Comparison of ENCODE assay signal across 9 mouse cellular contexts in genomic region chr11:51032851-51033250, GRCm38 (mm10). TPM values are rescaled to one million over a fixed set of nuclear protein-coding genes. Genes with fewer than 3 reads are reported as not detected.
DNase-seq lines count a peak whose midpoint lies in the region; ATAC-seq and TF ChIP-seq lines count a peak whose summit lies in the region.
"Had no signal": no experiment of that assay in that cellular context is flagged by ENCODE, and none has a peak within 500 bp of the region (broad histone marks: within the 10 kb centered on the region; RNA-seq: fewer than 3 reads in every experiment).

No protein-coding gene starts in this region.

- no peaks in the 10 kb centered on the region for H3K27me3 ChIP-seq in intestine, embryonic 14.5 days (replicated peaks; ENCODE audit: control insufficient read depth, insufficient read depth, low read length)
- no peaks in the 10 kb centered on the region for H3K27me3 ChIP-seq in intestine, embryonic 15.5 days (replicated peaks)
- no peaks in the 10 kb centered on the region for H3K27me3 ChIP-seq in CH12.LX (replicated peaks)
- H3K27me3 ChIP-seq in embryonic facial prominence, embryonic 11.5 days (ENCODE audit: control insufficient read depth, insufficient read depth, low read length) = no peaks in the 10 kb centered on the region

- dilution Hi-C loops in CH12.LX (cut with MboI; ENCODE audit: extremely low pct_ligation_motif_present, extremely low pct_unique_long_range_greater_than_20kb, low sequenced_read_pairs) = no loop called here

- TF ChIP-seq RAD21 in CH12.LX (IDR thresholded peaks at IDR 0.05; ENCODE audit: low read depth, low read length) = no peak

- TF ChIP-seq POLR2A in CH12.LX (IDR thresholded peaks at IDR 0.05; ENCODE audit: low read depth, low read length) = no peak

- no peak for TF ChIP-seq EP300 in CH12.LX (IDR thresholded peaks at IDR 0.05; ENCODE audit: low read length)

- H3K27ac ChIP-seq in intestine, embryonic 14.5 days (ENCODE audit: low read depth) = no peak overlapping the region
- no peak overlapping the region for H3K27ac ChIP-seq in intestine, embryonic 15.5 days
- no peak overlapping the region for H3K27ac ChIP-seq in CH12.LX (ENCODE audit: insufficient read depth, low read depth)
- H3K27ac ChIP-seq in embryonic facial prominence, embryonic 11.5 days (replicated peaks; ENCODE audit: low read depth, low read length) = no peak overlapping the region

- H3K4me1 ChIP-seq in intestine, embryonic 14.5 days (replicated peaks; ENCODE audit: control insufficient read depth, insufficient read depth, low read length) = no peaks in the 10 kb centered on the region
- no peaks in the 10 kb centered on the region for H3K4me1 ChIP-seq in intestine, embryonic 15.5 days (replicated peaks)
- no peaks in the 10 kb centered on the region for H3K4me1 ChIP-seq in CH12.LX (ENCODE audit: control insufficient read depth in 1 of 2, insufficient read depth in 2 of 2)
- no peaks in the 10 kb centered on the region for H3K4me1 ChIP-seq in embryonic facial prominence, embryonic 11.5 days (ENCODE audit: control insufficient read depth, insufficient read depth, low read length)

- no peak overlapping the region for H3K4me3 ChIP-seq in intestine, embryonic 14.5 days (ENCODE audit: low read depth, low read length)
- H3K4me3 ChIP-seq in intestine, embryonic 15.5 days (replicated peaks) = no peak overlapping the region
- no peak overlapping the region for H3K4me3 ChIP-seq in CH12.LX (replicated peaks in 1 of 3; ENCODE audit: low read depth in 2 of 3, low read length in 2 of 3, poor library complexity in 1 of 3)
- H3K4me3 ChIP-seq in embryonic facial prominence, embryonic 11.5 days (ENCODE audit: low read depth, low read length) = no peak overlapping the region

- no peaks in the 10 kb centered on the region for H3K36me3 ChIP-seq in intestine, embryonic 14.5 days (ENCODE audit: control insufficient read depth, insufficient read depth, low read length)
- no peaks in the 10 kb centered on the region for H3K36me3 ChIP-seq in intestine, embryonic 15.5 days
- no peaks in the 10 kb centered on the region for H3K36me3 ChIP-seq in CH12.LX (replicated peaks in 1 of 2; ENCODE audit: control insufficient read depth in 1 of 2, insufficient read depth in 1 of 2, low read length in 1 of 2)
- H3K36me3 ChIP-seq in embryonic facial prominence, embryonic 11.5 days (replicated peaks; ENCODE audit: control insufficient read depth, insufficient read depth, low read depth, low read length) = no peaks in the 10 kb centered on the region

- H3K4me2 ChIP-seq in intestine, embryonic 14.5 days (ENCODE audit: low read length) = no peak overlapping the region
- no peak overlapping the region for H3K4me2 ChIP-seq in intestine, embryonic 15.5 days (replicated peaks)
- no peak overlapping the region for H3K4me2 ChIP-seq in CH12.LX (ENCODE audit: insufficient read depth, low read depth, poor library complexity, severe bottlenecking)
- no peak overlapping the region for H3K4me2 ChIP-seq in embryonic facial prominence, embryonic 11.5 days (ENCODE audit: low read depth, low read length)

- no peaks in the 10 kb centered on the region for H3K79me2 ChIP-seq in CH12.LX (replicated peaks; ENCODE audit: control insufficient read depth, extremely low read depth, insufficient read depth, poor library complexity, severe bottlenecking)

- in situ Hi-C loops in CH12.LX (cut with MboI; ENCODE audit: low pct_ligation_motif_present, low pct_unique_long_range_greater_than_20kb, low sequenced_read_pairs) = no loop called here

- ATAC-seq in intestine, embryonic 14.5 days (replicated peaks; ENCODE audit: low FRiP score, low TSS enrichment, low read depth) = no peak
- no peak for ATAC-seq in intestine, embryonic 15.5 days
- ATAC-seq in embryonic facial prominence, embryonic 11.5 days (replicated peaks; ENCODE audit: insufficient number of reproducible peaks, low FRiP score, low TSS enrichment, low read depth) = no peak
- ATAC-seq in megakaryocyte progenitor cell, adult 5-6 weeks (replicated peaks; ENCODE audit: poor library complexity) = 0 out of 2 replicates have a peak, but pooled peaks have one; percentile 37
- no peak for ATAC-seq in monocyte, adult 5-6 weeks (replicated peaks; ENCODE audit: insufficient number of reproducible peaks, low FRiP score, low TSS enrichment, poor library complexity, severe bottlenecking)

- H3K9ac ChIP-seq in intestine, embryonic 14.5 days (ENCODE audit: low read length) = no peak overlapping the region
- no peak overlapping the region for H3K9ac ChIP-seq in intestine, embryonic 15.5 days
- no peak overlapping the region for H3K9ac ChIP-seq in CH12.LX (ENCODE audit: insufficient read depth, low read depth)
- no peak overlapping the region for H3K9ac ChIP-seq in embryonic facial prominence, embryonic 11.5 days (replicated peaks; ENCODE audit: low read length)

- 26% methylated on average over 1 of the region's 1 CpGs for WGBS in intestine, embryonic 14.5 days
- WGBS in intestine, embryonic 15.5 days = 26% methylated on average over 1 of the region's 1 CpGs
- WGBS in embryonic facial prominence, embryonic 11.5 days = 14% methylated on average over 1 of the region's 1 CpGs

- TF ChIP-seq CTCF in CH12.LX (conservative IDR thresholded peaks at IDR 0.05 in 1 of 2, IDR thresholded peaks at IDR 0.05 in 1 of 2; ENCODE audit: low read depth in 2 of 2, low read length in 2 of 2) = no peak

- peak; percentile 52 for DNase-seq in intestine, embryonic 14.5 days (ENCODE audit: low spot score)
- DNase-seq in 3T3-L1 (ENCODE audit: low read depth, low spot score) = peak; percentile 62
- DNase-seq in CH12.LX (ENCODE audit: extremely low read depth) = peak; percentile 21
- DNase-seq in embryonic facial prominence, embryonic 11.5 days (ENCODE audit: low spot score) = peak; percentile 78
- DNase-seq in spleen, postnatal 36 days (ENCODE audit: low spot score in 2 of 2) = no peak

- no peaks in the 10 kb centered on the region for H3K9me3 ChIP-seq in intestine, embryonic 14.5 days (ENCODE audit: control insufficient read depth, low read length)
- H3K9me3 ChIP-seq in intestine, embryonic 15.5 days = no peaks in the 10 kb centered on the region
- H3K9me3 ChIP-seq in CH12.LX (replicated peaks; ENCODE audit: low read length) = no peaks in the 10 kb centered on the region
- H3K9me3 ChIP-seq in embryonic facial prominence, embryonic 11.5 days (replicated peaks; ENCODE audit: control insufficient read depth, low read length) = no peaks in the 10 kb centered on the region

TF ChIP-seq in CH12.LX, 34 proteins besides CTCF, POLR2A, EP300 and RAD21 (continues in another document):
- no peak for TF ChIP-seq NELFE (IDR thresholded peaks at IDR 0.05; ENCODE audit: low read depth, low read length)

RNA-seq across cellular contexts. Expression of gene Olfr1375, which starts 15.1 kb away (rescaled TPM):
- polyA plus RNA-seq in intestine, embryonic 14.5 days (2014; fragmentation: Nextera tagmentation; extraction: Ambion mirVana) = not detected in 2 replicates
- polyA plus RNA-seq in intestine, embryonic 15.5 days (2015; fragmentation: Nextera tagmentation; extraction: Ambion mirVana) = not detected in 2 replicates
- not detected in 2 replicates for total RNA-seq in CH12.LX (2012; rRNA removed)
- total RNA-seq in CH12.LX (2014; rRNA removed) = not detected in 2 replicates
- polyA plus RNA-seq in CH12.LX (2012; ENCODE audit: insufficient read length, low read depth) = not detected in 2 replicates
- not detected in 2 replicates for polyA plus RNA-seq in embryonic facial prominence, embryonic 11.5 days (2014; fragmentation: Nextera tagmentation; extraction: Ambion mirVana)
- total RNA-seq in megakaryocyte progenitor cell, adult 5-6 weeks (2015) = not detected in 2 replicates
- not detected in 2 replicates for total RNA-seq in megakaryocyte progenitor cell, adult 5-6 weeks (2017)
- total RNA-seq in monocyte, adult 5-6 weeks (2017) = not detected in 3 replicates
- polyA plus RNA-seq: neural tube, embryonic 14.5 days had no signal

RNA-seq across cellular contexts. Expression of gene Olfr54, which starts 18.8 kb away (rescaled TPM):
- polyA plus RNA-seq in intestine, embryonic 14.5 days (2014; fragmentation: Nextera tagmentation; extraction: Ambion mirVana) = not detected in 2 replicates
- not detected in 2 replicates for polyA plus RNA-seq in intestine, embryonic 15.5 days (2015; fragmentation: Nextera tagmentation; extraction: Ambion mirVana)
- not detected in 2 replicates for total RNA-seq in CH12.LX (2012; rRNA removed)
- not detected in 2 replicates for total RNA-seq in CH12.LX (2014; rRNA removed)
- not detected in 2 replicates for polyA plus RNA-seq in CH12.LX (2012; ENCODE audit: insufficient read length, low read depth)
- 0.15 TPM in 1 of 2 replicates, not detected in the other for polyA plus RNA-seq in embryonic facial prominence, embryonic 11.5 days (2014; fragmentation: Nextera tagmentation; extraction: Ambion mirVana)
- total RNA-seq in megakaryocyte progenitor cell, adult 5-6 weeks (2015) = not detected in 2 replicates
- total RNA-seq in megakaryocyte progenitor cell, adult 5-6 weeks (2017) = not detected in 2 replicates
- total RNA-seq in monocyte, adult 5-6 weeks (2017) = not detected in 3 replicates
- polyA plus RNA-seq: neural tube, embryonic 14.5 days had no signal

RNA-seq across cellular contexts. Expression of gene Zfp354a, which starts 26.2 kb away (rescaled TPM):
- polyA plus RNA-seq in intestine, embryonic 14.5 days (2014; fragmentation: Nextera tagmentation; extraction: Ambion mirVana) = 9.1 and 11.0 TPM in 2 replicates
- 6.7 and 7.4 TPM in 2 replicates for polyA plus RNA-seq in intestine, embryonic 15.5 days (2015; fragmentation: Nextera tagmentation; extraction: Ambion mirVana)
- total RNA-seq in CH12.LX (2012; rRNA removed) (not detected in 2 replicates), CH12.LX (2014; rRNA removed) (not detected in 2 replicates)
- not detected in 2 replicates for polyA plus RNA-seq in CH12.LX (2012; ENCODE audit: insufficient read length, low read depth)
- polyA plus RNA-seq in embryonic facial prominence, embryonic 11.5 days (2014; fragmentation: Nextera tagmentation; extraction: Ambion mirVana) = 8.6 and 11.4 TPM in 2 replicates
- total RNA-seq in megakaryocyte progenitor cell, adult 5-6 weeks (2015) = not detected in 2 replicates
- total RNA-seq in megakaryocyte progenitor cell, adult 5-6 weeks (2017) = not detected in 2 replicates
- total RNA-seq in monocyte, adult 5-6 weeks (2017) = not detected in 3 replicates

RNA-seq across cellular contexts. Expression of gene Olfr51, which starts 29.5 kb away (rescaled TPM):
- not detected in 2 replicates for polyA plus RNA-seq in intestine, embryonic 14.5 days (2014; fragmentation: Nextera tagmentation; extraction: Ambion mirVana)
- polyA plus RNA-seq in intestine, embryonic 15.5 days (2015; fragmentation: Nextera tagmentation; extraction: Ambion mirVana) = not detected in 2 replicates
- not detected in 2 replicates for total RNA-seq in CH12.LX (2012; rRNA removed)
- total RNA-seq in CH12.LX (2014; rRNA removed) = not detected in 2 replicates
- polyA plus RNA-seq in CH12.LX (2012; ENCODE audit: insufficient read length, low read depth) = not detected in 2 replicates
- polyA plus RNA-seq in embryonic facial prominence, embryonic 11.5 days (2014; fragmentation: Nextera tagmentation; extraction: Ambion mirVana) = not detected in 2 replicates
- not detected in 2 replicates for total RNA-seq in megakaryocyte progenitor cell, adult 5-6 weeks (2015)
- total RNA-seq in megakaryocyte progenitor cell, adult 5-6 weeks (2017) = not detected in 2 replicates
- not detected in 3 replicates for total RNA-seq in monocyte, adult 5-6 weeks (2017)
- polyA plus RNA-seq: neural tube, embryonic 14.5 days had no signal

RNA-seq across cellular contexts. Expression of gene Olfr1377, which starts 51.1 kb away (rescaled TPM):
- polyA plus RNA-seq in intestine, embryonic 14.5 days (2014; fragmentation: Nextera tagmentation; extraction: Ambion mirVana) = not detected in 2 replicates
- not detected in 2 replicates for polyA plus RNA-seq in intestine, embryonic 15.5 days (2015; fragmentation: Nextera tagmentation; extraction: Ambion mirVana)
- total RNA-seq in CH12.LX (2012; rRNA removed) (not detected in 2 replicates), CH12.LX (2014; rRNA removed) (not detected in 2 replicates)
- not detected in 2 replicates for polyA plus RNA-seq in CH12.LX (2012; ENCODE audit: insufficient read length, low read depth)
- not detected in 2 replicates for polyA plus RNA-seq in embryonic facial prominence, embryonic 11.5 days (2014; fragmentation: Nextera tagmentation; extraction: Ambion mirVana)
- not detected in 2 replicates for total RNA-seq in megakaryocyte progenitor cell, adult 5-6 weeks (2015)
- not detected in 2 replicates for total RNA-seq in megakaryocyte progenitor cell, adult 5-6 weeks (2017)
- total RNA-seq in monocyte, adult 5-6 weeks (2017) = not detected in 3 replicates
- polyA plus RNA-seq: neural tube, embryonic 14.5 days had no signal

Comparison
In these comparisons a context has a peak if more than half of its experiments do, and no peak if none do; other contexts are left out.
1. DNase-seq: peak in intestine, embryonic 14.5 days (single experiment), 3T3-L1 (single experiment), CH12.LX (single experiment) and embryonic facial prominence, embryonic 11.5 days (single experiment); none in spleen, postnatal 36 days (0 of 2).